Mouse (Mus musculus): ENCODE results near the gene Pigh. TPM values are rescaled to one million over a fixed set of nuclear protein-coding genes. Genes with fewer than 3 reads are reported as not detected.

The Pigh gene
- polyA plus RNA-seq, 1 experiment: 9.9 TPM

DNA sequence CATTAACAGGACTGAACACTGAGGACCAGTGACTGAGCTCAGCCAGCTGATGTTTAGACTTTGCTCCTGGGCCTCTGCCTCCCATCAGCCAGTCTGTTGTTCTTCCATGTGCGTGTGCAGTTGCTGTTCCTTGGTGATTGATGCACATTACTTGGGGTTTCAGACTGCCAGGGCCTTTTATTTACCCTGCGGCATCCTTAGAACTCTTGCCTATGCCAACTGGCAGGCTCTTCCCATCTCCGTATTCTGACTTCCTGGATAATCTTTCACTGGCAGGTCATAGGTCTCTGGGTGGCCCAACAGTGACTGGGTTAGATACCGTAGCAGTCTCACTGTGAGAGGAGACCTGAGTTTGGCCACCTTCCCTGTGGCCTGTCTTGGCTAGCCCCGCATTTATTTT, 21.9 kb downstream of the Pigh start:
- Histone ChIP-seq H3K36me3 (ENCODE audit: control insufficient read depth, insufficient read depth, low read length) (peaks cover 65% of the 10 kb centered on the region), H3K27me3 (ENCODE audit: control insufficient read depth, insufficient read depth, low read length) (no peaks in the 10 kb centered on the region), H3K4me3 (ENCODE audit: low read depth, low read length) (no peak overlapping the region), H3K27ac (ENCODE audit: insufficient read depth, low read depth, low read length) (no peak overlapping the region), H3K4me1 (ENCODE audit: control insufficient read depth, insufficient read depth, insufficient read length, low read length) (no peaks in the 10 kb centered on the region)
- 72% methylated on average over 5 of the region's 5 CpGs for WGBS
- no peak for TF ChIP-seq CTCF (IDR thresholded peaks at IDR 0.05; ENCODE audit: extremely low read depth, insufficient read length, insufficient replicate concordance, low read depth, low read length)
- no peak for TF ChIP-seq POLR2A (IDR thresholded peaks at IDR 0.05; ENCODE audit: low read depth, low read length)

DNA sequence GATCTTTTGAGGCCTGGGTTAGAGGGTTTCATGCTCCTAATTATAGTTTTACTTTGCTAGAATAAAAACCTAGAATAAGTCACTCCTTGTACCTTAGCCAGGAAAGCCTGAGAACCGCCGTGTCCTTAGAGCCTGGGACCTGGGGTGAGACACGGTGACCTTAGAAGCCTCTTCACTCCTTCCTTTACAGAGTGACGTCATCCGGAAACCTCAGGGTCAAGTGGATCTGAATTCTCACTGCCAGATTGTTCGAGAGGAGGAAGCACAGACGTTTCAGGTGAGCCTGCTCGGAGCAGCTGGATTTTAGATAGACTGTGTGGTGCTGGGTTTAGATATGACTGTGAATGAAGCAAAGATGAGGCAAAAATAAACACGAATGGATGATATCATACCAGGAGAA, 23.0 kb downstream of the Pigh start:
- Histone ChIP-seq H3K36me3 (ENCODE audit: control insufficient read depth, insufficient read depth, low read length) (peaks cover 67% of the 10 kb centered on the region), H3K4me1 (ENCODE audit: control insufficient read depth, insufficient read depth, insufficient read length, low read length) (no peaks in the 10 kb centered on the region)
- 77% methylated on average over 9 of the region's 9 CpGs for WGBS

DNA sequence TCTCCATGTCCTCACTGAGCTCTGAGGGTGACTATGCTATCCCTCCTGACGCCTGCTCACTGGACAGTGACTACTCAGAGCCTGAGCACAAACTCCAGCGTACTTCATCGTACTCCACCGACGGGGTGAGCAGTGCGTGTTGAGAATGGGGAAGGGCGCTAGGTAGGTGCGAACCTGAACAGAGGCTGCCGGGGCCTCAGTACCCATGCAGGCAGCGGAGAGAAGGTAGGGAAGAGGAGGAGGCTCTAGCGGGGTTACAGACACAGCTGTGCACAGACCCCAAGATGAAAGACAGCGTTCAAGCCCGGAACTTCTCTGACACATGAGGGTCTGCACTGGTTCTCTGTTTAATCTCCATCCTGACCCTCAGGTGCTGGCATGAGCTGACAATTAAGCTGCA, 25.0 kb downstream of the Pigh start:
- 93% methylated on average over 13 of the region's 13 CpGs for WGBS
- Histone ChIP-seq H3K27ac (ENCODE audit: insufficient read depth, low read depth, low read length) (no peak overlapping the region), H3K27me3 (ENCODE audit: control insufficient read depth, insufficient read depth, low read length) (no peaks in the 10 kb centered on the region), H3K4me1 (ENCODE audit: control insufficient read depth, insufficient read depth, insufficient read length, low read length) (no peaks in the 10 kb centered on the region), H3K4me3 (ENCODE audit: low read depth, low read length) (no peak overlapping the region), H3K36me3 (ENCODE audit: control insufficient read depth, insufficient read depth, low read length) (peaks cover 56% of the 10 kb centered on the region)
- TF ChIP-seq POLR2A (IDR thresholded peaks at IDR 0.05; ENCODE audit: low read depth, low read length) (no peak), CTCF (IDR thresholded peaks at IDR 0.05; ENCODE audit: extremely low read depth, insufficient read length, insufficient replicate concordance, low read depth, low read length) (no peak)

More for the DNA sequence above, 23.0 kb downstream of the Pigh start:
- H3K4me3 ChIP-seq (ENCODE audit: low read depth, low read length): no peak overlapping the region
- H3K27me3 ChIP-seq (ENCODE audit: control insufficient read depth, insufficient read depth, low read length): no peaks in the 10 kb centered on the region
- TF ChIP-seq CTCF (IDR thresholded peaks at IDR 0.05; ENCODE audit: extremely low read depth, insufficient read length, insufficient replicate concordance, low read depth, low read length): no peak
- TF ChIP-seq POLR2A (IDR thresholded peaks at IDR 0.05; ENCODE audit: low read depth, low read length): no peak
- no peak overlapping the region for H3K27ac ChIP-seq (ENCODE audit: insufficient read depth, low read depth, low read length)

- Histone ChIP-seq H3K36me3 (ENCODE audit: control insufficient read depth, insufficient read depth, low read length) (peaks cover 33% of the 10 kb centered on the region), H3K27me3 (ENCODE audit: control insufficient read depth, insufficient read depth, low read length) (no peaks in the 10 kb centered on the region), H3K4me3 (ENCODE audit: low read depth, low read length) (no peak overlapping the region), H3K27ac (ENCODE audit: insufficient read depth, low read depth, low read length) (no peak overlapping the region), H3K4me1 (ENCODE audit: control insufficient read depth, insufficient read depth, insufficient read length, low read length) (no peaks in the 10 kb centered on the region)
- no peak for TF ChIP-seq POLR2A (IDR thresholded peaks at IDR 0.05; ENCODE audit: low read depth, low read length)
- no peak for TF ChIP-seq CTCF (IDR thresholded peaks at IDR 0.05; ENCODE audit: extremely low read depth, insufficient read length, insufficient replicate concordance, low read depth, low read length)
- 76% methylated on average over 7 of the region's 7 CpGs for WGBS
Observed at GRCm38 (mm10) chr12:79060766-79061652, 28.4 kb downstream of the Pigh start.

GRCm38 (mm10) chr12:79060134-79060533, 29.3 kb downstream of the Pigh start:
- TF ChIP-seq CTCF (IDR thresholded peaks at IDR 0.05; ENCODE audit: extremely low read depth, insufficient read length, insufficient replicate concordance, low read depth, low read length): no peak
- TF ChIP-seq POLR2A (IDR thresholded peaks at IDR 0.05; ENCODE audit: low read depth, low read length): no peak
- H3K27ac ChIP-seq (ENCODE audit: insufficient read depth, low read depth, low read length): no peak overlapping the region
- peaks cover 31% of the 10 kb centered on the region for H3K36me3 ChIP-seq (ENCODE audit: control insufficient read depth, insufficient read depth, low read length)
- WGBS: 88% methylated on average over 9 of the region's 9 CpGs
- no peak overlapping the region for H3K4me3 ChIP-seq (ENCODE audit: low read depth, low read length)
- H3K27me3 ChIP-seq (ENCODE audit: control insufficient read depth, insufficient read depth, low read length): no peaks in the 10 kb centered on the region
- no peaks in the 10 kb centered on the region for H3K4me1 ChIP-seq (ENCODE audit: control insufficient read depth, insufficient read depth, insufficient read length, low read length)

DNA sequence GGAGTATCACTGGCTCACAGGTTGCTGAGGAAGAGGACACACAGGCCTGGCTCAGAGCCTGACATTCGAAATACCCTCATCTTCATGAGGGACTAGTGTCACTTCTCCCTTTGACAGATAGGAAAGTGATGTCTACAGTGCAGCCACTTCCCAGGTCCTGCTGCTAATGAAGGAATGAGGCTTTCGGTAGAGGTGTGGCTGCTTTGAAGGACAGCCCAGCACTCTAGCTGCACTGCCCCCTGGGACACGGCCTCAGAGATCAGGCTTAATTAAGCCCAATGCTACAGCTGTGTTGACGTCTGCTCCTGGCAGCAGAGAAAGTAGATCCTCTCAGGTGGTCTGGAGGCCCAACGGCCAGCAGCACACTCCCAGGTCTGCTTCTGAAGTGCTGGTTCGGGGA, 29.9 kb downstream of the Pigh start:
- H3K27ac ChIP-seq (ENCODE audit: insufficient read depth, low read depth, low read length): no peak overlapping the region
- TF ChIP-seq POLR2A (IDR thresholded peaks at IDR 0.05; ENCODE audit: low read depth, low read length): no peak
- no peak for TF ChIP-seq CTCF (IDR thresholded peaks at IDR 0.05; ENCODE audit: extremely low read depth, insufficient read length, insufficient replicate concordance, low read depth, low read length)
- peaks cover 33% of the 10 kb centered on the region for H3K36me3 ChIP-seq (ENCODE audit: control insufficient read depth, insufficient read depth, low read length)
- no peaks in the 10 kb centered on the region for H3K4me1 ChIP-seq (ENCODE audit: control insufficient read depth, insufficient read depth, insufficient read length, low read length)
- no peak overlapping the region for H3K4me3 ChIP-seq (ENCODE audit: low read depth, low read length)
- WGBS: 93% methylated on average over 6 of the region's 6 CpGs
- H3K27me3 ChIP-seq (ENCODE audit: control insufficient read depth, insufficient read depth, low read length): no peaks in the 10 kb centered on the region

GRCm38 (mm10) chr12:79055276-79055675, 34.2 kb downstream of the Pigh start:
- TF ChIP-seq POLR2A (IDR thresholded peaks at IDR 0.05; ENCODE audit: low read depth, low read length) (no peak), CTCF (IDR thresholded peaks at IDR 0.05; ENCODE audit: extremely low read depth, insufficient read length, insufficient replicate concordance, low read depth, low read length) (no peak)
- Histone ChIP-seq H3K4me3 (ENCODE audit: low read depth, low read length) (no peak overlapping the region), H3K4me1 (ENCODE audit: control insufficient read depth, insufficient read depth, insufficient read length, low read length) (peaks cover 7% of the 10 kb centered on the region; the same call in 1 of the 2 replicates), H3K27ac (ENCODE audit: insufficient read depth, low read depth, low read length) (no peak overlapping the region), H3K36me3 (ENCODE audit: control insufficient read depth, insufficient read depth, low read length) (peaks cover 41% of the 10 kb centered on the region), H3K27me3 (ENCODE audit: control insufficient read depth, insufficient read depth, low read length) (no peaks in the 10 kb centered on the region)
- WGBS: 56% methylated on average over 7 of the region's 7 CpGs

Measured in small intestine, adult 2 months (tissue).